Mouse (Mus musculus): ENCODE measurements around the gene Ube2f. TPM values are rescaled to one million over a fixed set of nuclear protein-coding genes. Genes with fewer than 3 reads are reported as not detected.

Gene Ube2f
- polyA plus RNA-seq, 1 experiment from 2014 or later: 84.7 TPM

DNA sequence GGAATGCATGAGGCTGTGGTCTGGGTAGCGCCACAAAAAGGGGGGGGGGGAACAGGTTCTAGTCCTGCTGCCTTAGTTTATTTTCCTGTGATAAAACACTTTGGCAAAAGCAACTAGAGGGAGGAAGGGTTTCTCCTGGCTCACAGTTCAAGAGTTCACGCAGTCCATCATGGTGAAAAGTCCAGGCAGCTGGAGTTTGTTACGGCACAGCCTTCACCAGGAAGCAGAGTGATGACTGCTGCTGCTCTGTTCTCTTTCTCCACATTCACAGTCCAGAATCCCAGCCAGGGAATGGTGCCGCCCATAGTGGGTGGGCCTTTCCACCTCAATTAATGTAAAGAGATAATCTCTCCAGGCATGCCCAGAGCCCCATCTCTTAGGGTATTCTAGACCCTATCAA is 62.2 kb downstream of the Ube2f start:
- no peaks in the 10 kb centered on the region for H3K36me3 ChIP-seq (ENCODE audit: control insufficient read depth, insufficient read depth, low read length)
- ATAC-seq (replicated peaks; ENCODE audit: low FRiP score): no peak

GRCm38 (mm10) chr1:91313251-91313650 is 63.1 kb downstream of the Ube2f start:
- H3K4me1 ChIP-seq (replicated peaks; ENCODE audit: control insufficient read depth, insufficient read depth, low read length): peaks cover 5% of the 10 kb centered on the region; the same call in 1 of the 2 replicates
- 0 out of 2 replicates have a peak, but pooled peaks have one; percentile 44 for ATAC-seq (replicated peaks; ENCODE audit: low FRiP score)
- no peak overlapping the region for H3K4me3 ChIP-seq (ENCODE audit: low read depth, low read length)
- peak; percentile 66 for DNase-seq (ENCODE audit: low spot score)
- 0 out of 2 replicates have a peak overlapping the region, but pooled peaks have one; percentile 3 for H3K27ac ChIP-seq (ENCODE audit: low read depth, low read length)
- no peaks in the 10 kb centered on the region for H3K36me3 ChIP-seq (ENCODE audit: control insufficient read depth, insufficient read depth, low read length)
- 42% methylated on average over 5 of the region's 5 CpGs for WGBS
- H3K9me3 ChIP-seq (ENCODE audit: control insufficient read depth, low read length): no peaks in the 10 kb centered on the region
- no peaks in the 10 kb centered on the region for H3K27me3 ChIP-seq (ENCODE audit: control insufficient read depth, insufficient read depth, low read length)
- no peak overlapping the region for H3K4me2 ChIP-seq (ENCODE audit: low read depth, low read length, severe bottlenecking)
- no peak overlapping the region; the same call in 1 of the 2 replicates for H3K9ac ChIP-seq (ENCODE audit: low read length)

More for the DNA sequence above, 62.2 kb downstream of the Ube2f start:
- H3K4me1 ChIP-seq (replicated peaks; ENCODE audit: control insufficient read depth, insufficient read depth, low read length): peaks cover 5% of the 10 kb centered on the region; the same call in 1 of the 2 replicates
- no peak overlapping the region for H3K27ac ChIP-seq (ENCODE audit: low read depth, low read length)
- no peak overlapping the region for H3K9ac ChIP-seq (ENCODE audit: low read length)
- no peaks in the 10 kb centered on the region for H3K27me3 ChIP-seq (ENCODE audit: control insufficient read depth, insufficient read depth, low read length)
- no peak for DNase-seq (ENCODE audit: low spot score)
- H3K4me3 ChIP-seq (ENCODE audit: low read depth, low read length): no peak overlapping the region
- WGBS: 90% methylated on average over 4 of the region's 4 CpGs
- H3K9me3 ChIP-seq (ENCODE audit: control insufficient read depth, low read length): no peaks in the 10 kb centered on the region
- no peak overlapping the region for H3K4me2 ChIP-seq (ENCODE audit: low read depth, low read length, severe bottlenecking)

- Histone ChIP-seq H3K4me1 (replicated peaks; ENCODE audit: control insufficient read depth, insufficient read depth, low read length) (peaks cover 5% of the 10 kb centered on the region; the same call in 1 of the 2 replicates), H3K36me3 (ENCODE audit: control insufficient read depth, insufficient read depth, low read length) (no peaks in the 10 kb centered on the region), H3K9me3 (ENCODE audit: control insufficient read depth, low read length) (no peaks in the 10 kb centered on the region), H3K4me3 (ENCODE audit: low read depth, low read length) (no peak overlapping the region), H3K9ac (ENCODE audit: low read length) (no peak overlapping the region), H3K27me3 (ENCODE audit: control insufficient read depth, insufficient read depth, low read length) (no peaks in the 10 kb centered on the region), H3K27ac (ENCODE audit: low read depth, low read length) (no peak overlapping the region), H3K4me2 (ENCODE audit: low read depth, low read length, severe bottlenecking) (no peak overlapping the region)
- no peak for ATAC-seq (replicated peaks; ENCODE audit: low FRiP score)
- WGBS: 91% methylated on average over 6 of the region's 6 CpGs
- no peak for DNase-seq (ENCODE audit: low spot score)
Measured at GRCm38 (mm10) chr1:91317656-91318055, 67.6 kb downstream of the Ube2f start.

DNA sequence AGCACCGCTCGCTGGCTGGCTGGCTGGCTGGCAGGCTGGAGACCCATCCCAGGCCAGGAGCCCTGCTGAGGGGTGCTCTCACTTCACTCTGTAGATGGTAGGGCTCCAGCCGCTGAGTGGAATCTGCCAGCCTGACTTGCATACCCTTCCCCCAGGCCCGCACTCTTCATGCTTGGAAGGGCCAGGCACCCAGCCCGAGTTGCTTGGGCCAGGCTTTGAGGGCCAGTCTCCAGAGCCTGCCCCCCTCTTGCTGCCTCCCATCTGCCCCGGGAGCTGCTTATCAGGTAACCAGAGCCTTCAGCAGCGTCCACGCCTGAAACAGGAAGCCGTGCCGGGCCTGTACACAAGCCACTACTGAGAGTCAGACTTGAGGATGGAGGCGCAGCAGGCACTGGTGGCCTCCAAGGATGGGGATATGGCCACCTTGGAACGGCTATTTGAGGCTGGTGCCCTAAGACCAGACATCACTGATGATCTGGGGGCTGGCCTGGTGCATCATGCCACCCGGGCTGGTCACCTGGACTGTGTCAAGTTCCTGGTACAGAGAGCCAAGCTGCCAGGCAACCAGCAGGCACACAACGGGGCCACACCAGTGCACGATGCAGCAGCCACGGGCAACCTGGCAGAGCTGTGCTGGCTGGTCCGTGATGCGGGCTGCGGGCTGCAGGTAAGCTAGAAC is 71.8 kb downstream of the Ube2f start, which contains the start of gene Espnl:
TSS of gene Espnl (plus strand) at position 316 of the 679 bp plus-strand sequence.
- Histone ChIP-seq H3K36me3 (ENCODE audit: control insufficient read depth, insufficient read depth, low read length) (no peaks in the 10 kb centered on the region), H3K4me2 (ENCODE audit: low read depth, low read length, severe bottlenecking) (no peak within 1 kb of the TSS), H3K4me3 (ENCODE audit: low read depth, low read length) (no peak within 1 kb of the TSS), H3K27me3 (ENCODE audit: control insufficient read depth, insufficient read depth, low read length) (no peaks in the 10 kb centered on the region), H3K4me1 (replicated peaks; ENCODE audit: control insufficient read depth, insufficient read depth, low read length) (no peaks in the 10 kb centered on the region), H3K9ac (ENCODE audit: low read length) (no peak within 1 kb of the TSS), H3K9me3 (ENCODE audit: control insufficient read depth, low read length) (no peaks in the 10 kb centered on the region), H3K27ac (ENCODE audit: low read depth, low read length) (no peak within 1 kb of the TSS)
- ATAC-seq (replicated peaks; ENCODE audit: low FRiP score): no peak
- DNase-seq (ENCODE audit: low spot score): no peak
- 83% methylated on average over 19 of the region's 19 CpGs for WGBS

GRCm38 (mm10) chr1:91324646-91325045 is 74.5 kb downstream of the Ube2f start:
- no peak for DNase-seq (ENCODE audit: low spot score)
- no peaks in the 10 kb centered on the region for H3K9me3 ChIP-seq (ENCODE audit: control insufficient read depth, low read length)
- ATAC-seq (replicated peaks; ENCODE audit: low FRiP score): no peak
- 79% methylated on average over 2 of the region's 2 CpGs for WGBS
- no peak overlapping the region for H3K4me3 ChIP-seq (ENCODE audit: low read depth, low read length)
- H3K9ac ChIP-seq (ENCODE audit: low read length): no peak overlapping the region
- H3K36me3 ChIP-seq (ENCODE audit: control insufficient read depth, insufficient read depth, low read length): no peaks in the 10 kb centered on the region
- no peak overlapping the region for H3K27ac ChIP-seq (ENCODE audit: low read depth, low read length)
- H3K27me3 ChIP-seq (ENCODE audit: control insufficient read depth, insufficient read depth, low read length): no peaks in the 10 kb centered on the region
- H3K4me2 ChIP-seq (ENCODE audit: low read depth, low read length, severe bottlenecking): no peak overlapping the region
- no peaks in the 10 kb centered on the region for H3K4me1 ChIP-seq (replicated peaks; ENCODE audit: control insufficient read depth, insufficient read depth, low read length)

DNA sequence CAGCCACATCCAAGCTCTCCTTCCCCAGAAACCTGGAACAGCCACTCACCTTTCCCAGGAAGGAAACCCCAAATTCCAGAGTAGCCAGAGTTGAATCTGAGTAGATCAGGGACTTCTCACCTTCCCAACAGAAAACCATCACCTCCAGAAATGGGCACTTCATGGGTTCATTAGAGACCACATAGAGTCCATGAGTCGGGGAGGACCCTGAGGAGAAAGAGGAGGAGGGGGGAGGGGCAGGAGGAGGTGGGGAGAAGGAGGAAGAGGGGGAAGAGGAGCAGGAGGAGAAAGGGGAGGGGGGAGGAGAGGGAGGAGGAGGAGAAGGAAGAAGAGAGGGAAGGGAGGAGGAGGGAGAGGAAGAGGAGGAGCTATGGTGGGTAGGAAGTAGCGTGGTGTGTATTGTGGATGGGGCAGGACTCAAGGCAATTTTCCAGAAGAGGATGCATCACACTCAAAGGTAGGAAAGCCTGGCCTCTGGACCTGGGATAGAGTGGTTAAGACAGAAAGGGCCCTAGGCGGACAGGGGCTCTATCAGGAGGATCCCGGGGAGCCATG is 75.5 kb downstream of the Ube2f start:
- H3K9me3 ChIP-seq (ENCODE audit: control insufficient read depth, low read length): no peaks in the 10 kb centered on the region
- no peak overlapping the region for H3K9ac ChIP-seq (ENCODE audit: low read length)
- DNase-seq (ENCODE audit: low spot score): no peak
- no peak for ATAC-seq (replicated peaks; ENCODE audit: low FRiP score)
- H3K36me3 ChIP-seq (ENCODE audit: control insufficient read depth, insufficient read depth, low read length): no peaks in the 10 kb centered on the region
- no peaks in the 10 kb centered on the region for H3K27me3 ChIP-seq (ENCODE audit: control insufficient read depth, insufficient read depth, low read length)
- WGBS: 85% methylated on average over 4 of the region's 4 CpGs
- no peak overlapping the region for H3K4me2 ChIP-seq (ENCODE audit: low read depth, low read length, severe bottlenecking)
- H3K4me3 ChIP-seq (ENCODE audit: low read depth, low read length): no peak overlapping the region
- no peaks in the 10 kb centered on the region for H3K4me1 ChIP-seq (replicated peaks; ENCODE audit: control insufficient read depth, insufficient read depth, low read length)
- no peak overlapping the region for H3K27ac ChIP-seq (ENCODE audit: low read depth, low read length)

DNA sequence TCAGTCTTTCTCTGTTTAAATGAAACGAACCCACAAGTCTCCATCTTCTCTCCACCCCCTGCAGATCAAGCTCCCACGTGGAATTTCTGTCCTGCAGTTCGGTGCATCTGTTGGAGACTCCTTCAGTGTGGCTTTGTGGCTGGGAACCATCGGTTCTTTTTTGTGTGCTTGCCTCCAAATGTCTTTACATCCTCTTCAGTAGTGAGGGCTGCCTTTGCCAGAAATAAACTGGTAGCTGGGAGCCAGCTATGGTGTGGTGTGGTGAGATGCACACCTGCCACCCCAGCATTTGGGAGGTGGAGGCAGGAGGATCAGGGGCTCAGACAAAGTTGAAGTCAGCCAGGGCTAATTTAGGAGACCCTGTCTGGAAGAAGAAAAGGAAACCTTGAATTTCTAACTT is 82.0 kb downstream of the Ube2f start:
- Histone ChIP-seq H3K9ac (ENCODE audit: low read length) (no peak overlapping the region), H3K4me3 (ENCODE audit: low read depth, low read length) (no peak overlapping the region), H3K36me3 (ENCODE audit: control insufficient read depth, insufficient read depth, low read length) (no peaks in the 10 kb centered on the region), H3K4me1 (replicated peaks; ENCODE audit: control insufficient read depth, insufficient read depth, low read length) (no peaks in the 10 kb centered on the region), H3K4me2 (ENCODE audit: low read depth, low read length, severe bottlenecking) (no peak overlapping the region), H3K9me3 (ENCODE audit: control insufficient read depth, low read length) (no peaks in the 10 kb centered on the region), H3K27me3 (ENCODE audit: control insufficient read depth, insufficient read depth, low read length) (no peaks in the 10 kb centered on the region), H3K27ac (ENCODE audit: low read depth, low read length) (no peak overlapping the region)
- DNase-seq (ENCODE audit: low spot score) (no peak), ATAC-seq (replicated peaks; ENCODE audit: low FRiP score) (no peak)
- 58% methylated on average over 4 of the region's 4 CpGs for WGBS

DNA sequence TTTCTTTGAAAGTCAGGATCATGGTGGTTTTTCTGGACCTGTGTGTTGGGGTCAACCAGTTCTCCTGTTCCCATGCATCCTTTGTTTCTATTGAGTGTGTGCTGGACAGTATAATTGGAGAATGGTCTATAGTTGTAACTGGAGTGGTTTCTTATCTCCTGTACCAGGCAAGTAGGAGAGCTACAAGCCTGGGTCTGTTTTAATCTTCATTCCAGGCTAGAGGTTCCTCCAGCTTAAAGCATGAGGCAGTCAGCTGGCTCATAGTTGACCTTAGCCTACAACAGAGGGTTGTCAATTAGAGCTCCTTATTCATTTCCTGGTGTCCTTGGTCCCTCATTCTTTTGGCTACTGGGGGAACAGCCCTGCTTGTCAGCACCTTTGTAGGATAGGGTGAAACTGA is 83.5 kb downstream of the Ube2f start:
- Histone ChIP-seq H3K4me2 (ENCODE audit: low read depth, low read length, severe bottlenecking) (no peak overlapping the region), H3K4me3 (ENCODE audit: low read depth, low read length) (no peak overlapping the region), H3K27me3 (ENCODE audit: control insufficient read depth, insufficient read depth, low read length) (no peaks in the 10 kb centered on the region), H3K4me1 (replicated peaks; ENCODE audit: control insufficient read depth, insufficient read depth, low read length) (no peaks in the 10 kb centered on the region), H3K36me3 (ENCODE audit: control insufficient read depth, insufficient read depth, low read length) (no peaks in the 10 kb centered on the region), H3K9ac (ENCODE audit: low read length) (no peak overlapping the region), H3K9me3 (ENCODE audit: control insufficient read depth, low read length) (no peaks in the 10 kb centered on the region), H3K27ac (ENCODE audit: low read depth, low read length) (no peak overlapping the region)
- DNase-seq (ENCODE audit: low spot score): no peak
- no peak for ATAC-seq (replicated peaks; ENCODE audit: low FRiP score)

DNA sequence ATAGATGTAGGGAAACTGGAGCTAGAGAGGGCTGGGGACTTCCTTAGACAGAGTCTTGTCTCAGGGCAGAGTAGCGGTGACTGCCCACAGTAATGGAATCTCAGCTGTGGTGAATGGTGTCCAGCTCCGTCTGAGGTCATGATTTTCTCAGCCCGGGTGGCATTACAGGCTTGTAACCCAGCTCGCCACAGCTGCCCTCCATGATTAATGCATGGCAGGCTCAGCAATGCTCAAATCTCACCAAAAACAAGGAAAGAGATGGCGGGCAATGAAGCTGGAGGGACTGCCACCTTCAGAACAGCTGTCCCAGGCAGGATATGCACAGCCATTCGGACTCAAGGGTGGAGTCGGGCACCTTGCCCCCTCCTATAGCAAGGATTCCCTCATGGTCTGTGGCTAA is 87.3 kb downstream of the Ube2f start:
- no peaks in the 10 kb centered on the region for H3K27me3 ChIP-seq (ENCODE audit: control insufficient read depth, insufficient read depth, low read length)
- no peaks in the 10 kb centered on the region for H3K9me3 ChIP-seq (ENCODE audit: control insufficient read depth, low read length)
- no peak overlapping the region for H3K4me2 ChIP-seq (ENCODE audit: low read depth, low read length, severe bottlenecking)
- H3K4me3 ChIP-seq (ENCODE audit: low read depth, low read length): no peak overlapping the region
- WGBS: 90% methylated on average over 7 of the region's 7 CpGs
- no peaks in the 10 kb centered on the region for H3K36me3 ChIP-seq (ENCODE audit: control insufficient read depth, insufficient read depth, low read length)
- H3K27ac ChIP-seq (ENCODE audit: low read depth, low read length): no peak overlapping the region
- ATAC-seq (replicated peaks; ENCODE audit: low FRiP score): no peak
- no peak for DNase-seq (ENCODE audit: low spot score)
- no peak overlapping the region for H3K9ac ChIP-seq (ENCODE audit: low read length)
- no peaks in the 10 kb centered on the region for H3K4me1 ChIP-seq (replicated peaks; ENCODE audit: control insufficient read depth, insufficient read depth, low read length)
